Mouse (Mus musculus): Measurements from ENCODE around the gene Pigw.

Gene Pigw

DNA sequence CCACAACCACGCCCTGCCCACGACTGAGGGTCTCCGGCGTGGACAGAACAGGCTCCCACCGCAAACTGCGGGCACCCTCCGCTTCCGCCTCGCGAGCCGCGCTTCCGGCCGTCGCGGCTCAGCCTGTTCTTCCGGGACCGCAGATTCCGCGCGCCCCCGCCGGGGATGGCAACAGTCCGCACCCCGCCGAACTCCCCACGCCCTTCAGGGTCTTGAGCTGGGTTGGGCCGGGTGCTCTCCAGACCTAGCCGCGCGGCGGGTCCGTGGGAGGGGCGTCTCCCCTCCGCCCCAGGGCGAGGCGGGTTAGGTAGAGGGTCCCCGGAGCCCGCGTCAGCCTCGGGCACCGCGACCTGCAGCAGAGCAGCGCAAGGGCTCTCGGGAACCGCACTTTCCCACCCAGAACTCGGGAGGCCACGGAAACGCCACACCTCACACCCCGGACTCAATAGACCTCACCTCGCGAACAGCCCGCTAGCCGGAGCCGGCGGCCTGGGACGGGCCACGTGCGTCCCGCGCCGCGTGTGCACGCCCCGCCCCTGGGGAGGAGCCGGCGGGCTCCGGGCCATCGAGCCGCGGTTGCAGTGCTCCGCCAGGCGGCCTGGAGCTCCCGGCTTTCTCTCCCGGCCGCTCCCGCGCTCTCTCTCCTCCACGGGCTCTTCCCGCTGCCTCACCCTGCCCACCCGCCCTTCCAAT, at the start of gene Pigw, which contains the start of gene Myo19:
Gene Pigw, minus strand, starts transcription at position 514 of the 693 bp plus-strand sequence.
Gene Myo19, plus strand, starts transcription at position 377 of the 693 bp plus-strand sequence.
- no peak for DNase-seq (ENCODE audit: extremely low spot score, low read depth, low spot score)

DNA sequence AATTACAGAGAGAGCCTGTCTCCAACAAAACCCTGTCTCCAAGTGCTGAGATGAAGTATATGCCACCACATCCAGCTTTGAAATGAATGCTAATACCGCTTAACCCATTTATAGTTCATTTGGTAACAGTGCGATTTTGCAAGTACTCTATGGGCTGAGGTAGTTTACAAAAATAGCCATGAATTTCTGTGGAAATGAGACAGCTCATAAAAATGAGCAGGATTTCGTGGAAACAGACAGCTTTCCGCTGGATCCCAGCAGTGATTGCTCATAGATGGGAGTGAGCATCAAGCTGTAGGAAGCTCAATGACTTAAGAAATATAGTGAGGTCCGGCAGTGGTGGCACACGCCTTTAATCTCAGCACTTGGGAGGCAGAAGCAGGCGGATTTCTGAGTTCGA, 40.9 kb upstream of the Pigw start:
- no peak for DNase-seq (ENCODE audit: extremely low spot score, low read depth, low spot score)

DNA sequence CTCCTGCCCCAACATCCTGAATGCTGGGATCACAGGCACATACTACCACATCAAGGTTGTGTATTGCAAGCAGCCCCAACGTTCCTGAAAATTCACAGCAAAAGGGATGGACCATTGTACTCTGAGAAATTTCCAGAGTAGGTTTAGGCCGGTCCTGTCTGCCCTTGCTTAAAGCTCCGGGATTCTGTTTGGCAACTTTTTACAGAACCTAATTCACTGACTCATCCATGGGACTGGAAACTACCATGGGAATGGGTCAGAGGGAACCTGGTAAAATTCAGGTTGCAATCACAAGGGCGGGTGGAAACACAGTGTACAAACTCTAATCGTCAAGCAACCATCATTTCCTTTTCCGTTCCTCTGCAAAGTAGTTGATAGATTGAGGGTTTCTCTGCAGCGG, 39.9 kb upstream of the Pigw start:
- no peak for DNase-seq (ENCODE audit: extremely low spot score, low read depth, low spot score)

- DNase-seq (ENCODE audit: extremely low spot score, low read depth, low spot score) = no peak
These were observed 39.2 kb upstream of the Pigw start for GRCm38 (mm10) chr11:84919276-84919675.

GRCm38 (mm10) chr11:84918425-84918824, 38.3 kb upstream of the Pigw start:
- peak; percentile 62 for DNase-seq (ENCODE audit: extremely low spot score, low read depth, low spot score)

DNA sequence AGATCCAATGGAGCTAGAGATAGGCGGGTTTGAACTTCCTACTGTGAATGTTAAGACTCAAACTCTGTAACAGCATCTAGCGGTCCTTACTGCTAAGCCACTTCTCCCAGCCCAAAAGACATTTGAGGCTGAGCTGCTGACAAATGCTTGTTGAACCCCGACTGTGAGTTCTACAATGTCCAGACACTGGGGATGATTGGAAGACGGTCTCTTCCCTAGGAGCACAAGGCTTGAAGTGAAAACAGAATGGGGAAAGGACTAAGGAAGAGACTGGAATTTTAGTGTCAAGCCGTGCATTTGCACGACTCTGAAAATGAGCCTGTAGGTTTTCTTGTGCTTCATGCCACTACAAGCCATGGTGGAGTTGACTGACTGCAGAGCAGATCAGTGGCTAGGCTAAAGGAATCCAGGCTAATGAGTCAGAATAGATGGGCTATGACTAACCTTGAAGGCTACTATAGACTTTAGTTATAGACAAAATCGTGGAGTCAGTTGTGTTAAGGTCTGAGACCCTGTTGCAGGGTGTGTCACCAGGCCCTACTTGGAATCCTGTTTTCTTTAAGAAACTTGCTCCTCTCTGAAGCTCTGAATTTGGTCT, 36.7 kb upstream of the Pigw start:
- no peak for DNase-seq (ENCODE audit: extremely low spot score, low read depth, low spot score)

DNA sequence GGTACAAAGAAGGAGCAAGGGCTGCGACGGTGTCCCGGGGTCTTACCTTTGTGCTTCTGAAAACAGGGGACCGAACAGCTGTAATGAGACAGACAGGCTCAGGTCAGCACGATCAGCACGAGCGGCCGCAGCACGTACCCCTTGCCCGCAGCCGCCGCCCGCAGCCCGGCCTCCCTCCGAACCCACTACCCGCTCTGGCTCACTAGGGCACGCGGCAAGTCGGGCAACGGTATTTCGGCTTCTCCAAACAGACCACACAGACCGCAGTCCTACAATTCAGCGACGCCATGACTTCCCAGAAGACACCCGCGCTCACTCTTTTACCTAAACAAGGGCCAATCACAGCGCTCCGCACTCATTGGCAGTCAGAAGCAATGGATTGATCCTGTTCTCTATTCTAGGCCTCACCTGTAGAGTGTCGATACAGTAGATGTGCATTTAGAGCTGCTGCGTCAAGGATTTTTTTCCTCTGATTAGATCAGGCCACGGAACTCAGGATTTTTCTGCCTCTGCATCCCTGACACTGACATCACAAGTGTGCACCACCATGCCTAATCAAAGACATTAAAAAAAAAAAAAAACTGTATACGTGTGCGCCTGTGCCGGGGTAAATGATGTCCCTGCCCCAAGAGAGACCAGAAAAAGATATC, 36.1 kb upstream of the Pigw start, which contains the start of gene Znhit3:
Gene Znhit3, minus strand, starts transcription at position 314 of the 650 bp plus-strand sequence.
- peak; percentile 81 for DNase-seq (ENCODE audit: extremely low spot score, low read depth, low spot score)

DNA sequence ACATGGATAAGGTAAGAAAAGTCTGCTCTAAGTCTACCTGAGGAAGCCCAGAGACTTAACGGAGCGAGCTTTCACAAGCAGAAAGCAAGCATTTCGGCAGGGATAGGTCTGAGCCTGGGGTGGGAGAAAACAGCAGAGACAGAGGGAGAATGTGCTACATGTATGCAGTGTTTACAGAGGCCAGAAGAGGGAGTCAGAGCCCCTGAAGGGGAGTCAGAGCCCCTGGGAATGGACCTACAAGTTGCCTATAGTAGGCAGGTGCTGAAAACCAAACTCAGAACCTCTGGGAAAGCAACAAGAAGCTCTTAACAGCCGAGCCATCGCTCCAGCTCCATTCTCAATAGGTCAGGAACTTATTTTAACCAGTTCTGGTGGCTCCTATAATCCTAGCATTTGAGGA, 34.6 kb upstream of the Pigw start:
- no peak for DNase-seq (ENCODE audit: extremely low spot score, low read depth, low spot score)

- DNase-seq (ENCODE audit: extremely low spot score, low read depth, low spot score) = no peak
These were observed 30.3 kb upstream of the Pigw start for GRCm38 (mm10) chr11:84910411-84910810.

DNA sequence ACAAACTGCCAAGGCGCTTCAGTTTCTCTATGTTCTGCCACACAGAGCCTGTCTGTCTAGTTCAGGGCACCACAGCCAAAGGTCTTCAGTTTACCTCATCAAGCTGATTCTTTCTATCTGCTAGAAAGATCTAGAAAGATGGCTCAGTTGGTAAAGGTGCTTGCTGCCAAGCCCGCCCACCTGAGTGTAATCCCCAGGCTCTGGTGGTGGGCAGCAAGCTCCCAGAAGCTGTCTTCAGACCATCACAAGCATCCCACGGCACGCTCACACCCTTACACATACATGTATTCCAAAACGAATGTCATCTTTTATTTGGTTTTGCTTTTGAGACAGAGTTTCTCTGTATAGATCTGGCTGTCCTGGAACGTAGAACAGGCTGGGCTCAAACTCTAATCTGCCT, 28.4 kb upstream of the Pigw start:
- DNase-seq (ENCODE audit: extremely low spot score, low read depth, low spot score) = no peak

GRCm38 (mm10) chr11:84907081-84907480, 27.0 kb upstream of the Pigw start:
- no peak for DNase-seq (ENCODE audit: extremely low spot score, low read depth, low spot score)

- DNase-seq (ENCODE audit: extremely low spot score, low read depth, low spot score) = no peak
These were observed 24.6 kb upstream of the Pigw start for GRCm38 (mm10) chr11:84904597-84905144.

DNA sequence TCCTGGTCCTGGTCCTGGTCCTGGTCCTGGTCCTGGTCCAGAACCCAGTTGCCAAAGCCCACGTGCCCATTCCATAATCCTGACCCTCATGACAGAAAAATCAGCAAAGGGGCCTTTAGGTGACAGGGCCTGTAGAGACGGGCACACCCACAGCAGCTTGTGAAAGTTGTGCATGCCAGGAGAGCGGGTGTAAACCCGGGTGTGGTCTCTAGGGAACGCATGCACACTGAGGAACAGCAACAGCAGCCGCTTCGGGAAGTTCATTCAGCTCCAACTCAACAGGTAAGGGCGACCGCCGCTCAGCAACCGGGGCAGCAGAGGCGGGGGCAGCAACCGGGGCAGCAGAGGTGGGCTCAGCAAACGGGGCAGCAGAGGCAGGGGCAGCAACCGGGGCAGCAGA, 13.0 kb upstream of the Pigw start:
- no peak for DNase-seq (ENCODE audit: extremely low spot score, low read depth, low spot score)

- no peak for DNase-seq (ENCODE audit: extremely low spot score, low read depth, low spot score)
These were observed 11.6 kb upstream of the Pigw start for GRCm38 (mm10) chr11:84891705-84892104.

DNA sequence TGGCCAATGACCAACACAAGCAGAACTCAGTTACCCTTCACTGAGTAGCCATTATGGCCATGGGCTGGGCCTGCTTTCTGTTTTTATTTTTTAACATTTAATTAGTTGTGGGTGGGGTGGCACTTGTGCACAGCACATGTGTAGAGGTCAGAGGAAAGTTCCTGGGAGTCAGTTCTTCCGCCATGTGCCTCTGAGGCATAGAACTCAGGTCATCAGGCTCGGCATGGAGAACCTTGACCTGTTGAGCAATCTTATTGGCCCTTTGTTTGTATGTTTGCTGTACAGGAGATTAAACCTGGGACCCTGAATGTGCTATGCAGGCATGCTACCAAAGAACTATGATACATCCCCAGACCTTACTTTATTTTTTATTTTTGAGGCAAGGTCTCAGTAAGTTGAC, 9.4 kb upstream of the Pigw start:
- no peak for DNase-seq (ENCODE audit: extremely low spot score, low read depth, low spot score)

DNA sequence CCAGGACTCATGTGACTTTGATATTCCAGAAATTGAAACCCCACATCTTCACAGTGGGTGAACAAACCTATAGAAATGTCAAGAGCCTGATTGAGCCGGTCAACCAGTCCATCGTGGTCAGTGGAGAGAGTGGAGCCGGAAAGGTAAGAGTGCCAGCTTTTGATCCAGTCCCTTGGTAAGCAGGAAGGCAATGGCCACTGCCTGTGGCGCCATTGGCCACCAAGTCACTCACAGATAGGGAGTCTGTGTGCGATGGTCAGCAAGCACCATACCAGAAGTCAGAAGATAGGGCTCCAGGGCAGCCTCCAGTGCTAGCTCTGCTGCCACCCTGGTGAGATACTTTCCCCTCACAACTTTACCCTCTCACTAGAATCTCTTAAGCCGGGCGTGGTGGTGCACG, 7.9 kb upstream of the Pigw start:
- no peak for DNase-seq (ENCODE audit: extremely low spot score, low read depth, low spot score)

DNA sequence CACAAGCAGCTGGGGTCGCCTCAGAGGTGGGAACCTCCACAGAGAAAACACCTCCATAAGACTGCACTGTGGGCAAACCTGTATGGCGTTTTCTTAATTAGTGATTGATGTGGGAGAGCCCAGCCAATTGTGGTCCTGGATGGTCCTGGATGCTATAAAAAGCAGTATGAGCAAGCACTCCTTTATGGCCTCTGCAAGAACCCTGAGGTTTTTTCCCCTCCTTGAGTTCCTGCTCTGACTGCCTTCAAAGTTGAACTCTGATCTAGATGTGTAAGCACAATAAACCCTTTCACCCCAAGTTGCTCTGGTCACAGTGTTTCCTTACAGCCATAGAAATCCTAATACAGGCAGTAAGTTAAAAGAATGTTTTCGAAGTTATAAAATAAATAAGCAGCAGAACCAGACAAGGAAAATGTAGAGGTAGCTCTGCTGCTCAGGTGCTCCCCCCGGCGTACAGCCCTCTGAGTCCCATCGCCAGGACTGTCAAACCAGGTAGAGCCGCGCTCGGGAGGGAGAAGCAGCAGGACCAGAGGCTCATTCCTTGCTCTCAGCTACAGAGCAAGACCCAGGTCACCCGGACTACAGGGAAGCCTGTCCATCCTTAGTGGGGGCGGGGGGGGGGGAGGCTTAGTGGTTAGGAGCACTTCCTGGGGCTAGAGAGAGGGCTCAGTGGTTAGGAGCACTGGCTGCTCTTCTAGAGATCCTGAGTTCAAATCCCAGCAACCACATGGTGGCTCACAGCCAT, 6.9 kb upstream of the Pigw start:
- no peak for DNase-seq (ENCODE audit: extremely low spot score, low read depth, low spot score)

- DNase-seq (ENCODE audit: extremely low spot score, low read depth, low spot score) = no peak
These were observed 6.2 kb upstream of the Pigw start for GRCm38 (mm10) chr11:84886236-84886635.

DNA sequence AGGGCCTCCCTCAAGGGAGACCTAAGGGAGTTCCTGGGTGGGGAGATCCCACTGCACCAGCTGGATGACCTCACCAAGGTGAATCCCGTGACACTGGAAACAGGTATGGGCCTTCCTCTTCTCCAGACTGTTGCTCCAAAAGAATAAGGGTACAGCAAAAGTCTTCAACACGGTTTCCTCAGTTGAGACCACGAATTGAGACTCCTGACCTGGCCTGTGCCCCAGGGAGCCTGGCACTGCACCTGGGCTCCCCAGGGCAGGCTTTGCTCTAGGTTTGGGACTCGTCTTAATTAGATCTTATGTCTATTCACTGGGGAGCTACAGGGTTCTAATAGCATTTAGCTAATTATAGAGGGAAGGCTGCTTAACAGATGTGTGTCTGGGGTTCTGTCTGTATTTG, 5.2 kb upstream of the Pigw start:
- no peak for DNase-seq (ENCODE audit: extremely low spot score, low read depth, low spot score)

GRCm38 (mm10) chr11:84882346-84882745, 2.3 kb upstream of the Pigw start:
- DNase-seq (ENCODE audit: extremely low spot score, low read depth, low spot score) = no peak

DNA sequence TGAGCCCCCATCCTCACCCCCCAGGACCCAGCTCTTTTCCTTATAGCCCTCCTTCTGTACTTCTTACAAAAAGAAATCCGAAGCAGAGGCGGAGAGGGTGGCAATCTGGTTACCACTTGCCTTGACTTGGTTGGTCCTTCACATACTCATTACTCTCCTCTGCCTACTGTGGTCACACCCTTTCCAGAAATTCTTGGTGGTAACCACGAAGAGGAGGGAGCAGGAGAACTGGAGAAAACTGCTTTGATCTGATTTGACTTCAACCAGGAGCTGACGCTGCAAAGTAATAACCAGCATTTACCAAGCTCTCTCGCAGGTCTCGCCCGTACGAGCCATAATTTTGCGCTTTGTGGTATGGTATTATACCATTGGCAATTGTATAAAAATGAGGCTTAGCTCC, 886 bp upstream of the Pigw start:
- DNase-seq (ENCODE audit: extremely low spot score, low read depth, low spot score) = no peak

Measured in hindlimb bud, embryonic 11.5 days (tissue).